Mouse (Mus musculus): ENCODE data around the gene St6galnac5. TPM values are rescaled to one million over a fixed set of nuclear protein-coding genes. Genes with fewer than 3 reads are reported as not detected.

Gene St6galnac5
- polyA plus RNA-seq, 1 experiment from 2014 or later: 0.51 TPM

DNA sequence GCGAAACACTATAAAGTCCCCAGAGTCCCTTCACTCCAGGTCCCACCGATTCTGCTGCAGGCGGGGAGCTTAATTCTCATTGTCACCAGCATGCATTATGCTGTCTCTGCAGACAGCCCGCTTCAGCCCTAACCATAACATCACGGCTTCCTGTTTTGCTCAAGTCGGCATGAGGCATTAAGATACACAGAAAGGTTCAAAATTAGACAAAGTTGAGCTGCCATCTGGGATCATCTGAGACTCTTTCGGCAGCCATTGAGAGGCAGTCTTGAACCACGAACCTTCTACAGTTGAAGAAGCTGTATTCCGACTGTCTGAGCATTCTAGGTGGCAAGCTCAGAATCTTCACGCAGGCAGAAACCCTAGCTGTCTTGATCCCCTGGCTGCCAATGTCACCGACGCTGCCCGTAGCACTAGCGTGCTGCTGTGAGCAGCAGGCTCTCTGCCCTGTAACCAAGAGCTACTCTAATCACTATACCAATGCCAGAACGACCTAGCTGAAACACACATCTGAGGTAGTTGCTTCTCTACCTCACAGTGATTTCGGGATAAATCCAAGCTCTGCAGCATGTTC is 12.2 kb downstream of the St6galnac5 start:
- Histone ChIP-seq H3K9me3 (ENCODE audit: low read depth, low read length) (no peaks in the 10 kb centered on the region), H3K9ac (no peak overlapping the region), H3K4me2 (no peak overlapping the region), H3K27me3 (ENCODE audit: insufficient read depth, low read length) (no peaks in the 10 kb centered on the region), H3K36me3 (ENCODE audit: insufficient read depth) (no peaks in the 10 kb centered on the region), H3K27ac (ENCODE audit: low read depth) (no peak overlapping the region), H3K4me3 (ENCODE audit: low read depth, low read length) (no peak overlapping the region), H3K4me1 (ENCODE audit: insufficient read depth) (no peaks in the 10 kb centered on the region)
- no peak for TF ChIP-seq CTCF (IDR thresholded peaks at IDR 0.05; ENCODE audit: low read depth)
- DNase-seq (peak; percentile 45), ATAC-seq (ENCODE audit: insufficient read depth) (no peak)
- WGBS: 58% methylated on average over 16 of the region's 16 CpGs

DNA sequence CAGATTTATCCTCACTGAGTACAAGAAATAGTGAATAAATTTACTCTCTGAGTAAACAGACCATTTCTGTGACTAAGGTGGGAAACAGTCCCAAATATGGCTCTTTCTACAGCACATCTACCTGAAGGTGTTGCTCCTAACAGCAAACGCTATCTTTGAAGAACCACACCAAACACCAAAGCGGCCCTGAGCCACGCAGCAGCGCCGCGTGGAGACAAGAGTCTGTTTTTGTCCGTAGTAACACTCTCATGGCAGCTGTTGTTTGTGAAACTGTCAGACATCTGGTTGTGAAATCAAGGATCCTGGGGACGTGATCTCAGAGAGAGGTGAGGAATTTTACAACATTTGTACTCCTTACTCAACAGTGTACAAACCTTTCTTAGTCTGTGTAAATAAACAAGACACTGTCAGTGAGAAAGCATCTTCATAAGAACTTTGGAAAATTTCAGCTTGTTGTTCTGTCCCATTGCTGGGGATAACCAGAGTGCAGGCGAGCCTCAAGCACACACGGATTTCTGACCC is 20.1 kb downstream of the St6galnac5 start:
- H3K27me3 ChIP-seq (ENCODE audit: insufficient read depth, low read length): no peaks in the 10 kb centered on the region
- no peak for ATAC-seq (ENCODE audit: insufficient read depth)
- no peak overlapping the region for H3K4me2 ChIP-seq
- H3K9ac ChIP-seq: no peak overlapping the region
- H3K4me1 ChIP-seq (ENCODE audit: insufficient read depth): no peaks in the 10 kb centered on the region
- no peaks in the 10 kb centered on the region for H3K36me3 ChIP-seq (ENCODE audit: insufficient read depth)
- no peak overlapping the region for H3K27ac ChIP-seq (ENCODE audit: low read depth)
- TF ChIP-seq CTCF (IDR thresholded peaks at IDR 0.05; ENCODE audit: low read depth): no peak
- WGBS: 35% methylated on average over 10 of the region's 10 CpGs
- DNase-seq: peak; percentile 17
- H3K4me3 ChIP-seq (ENCODE audit: low read depth, low read length): no peak overlapping the region
- H3K9me3 ChIP-seq (ENCODE audit: low read depth, low read length): no peaks in the 10 kb centered on the region

DNA sequence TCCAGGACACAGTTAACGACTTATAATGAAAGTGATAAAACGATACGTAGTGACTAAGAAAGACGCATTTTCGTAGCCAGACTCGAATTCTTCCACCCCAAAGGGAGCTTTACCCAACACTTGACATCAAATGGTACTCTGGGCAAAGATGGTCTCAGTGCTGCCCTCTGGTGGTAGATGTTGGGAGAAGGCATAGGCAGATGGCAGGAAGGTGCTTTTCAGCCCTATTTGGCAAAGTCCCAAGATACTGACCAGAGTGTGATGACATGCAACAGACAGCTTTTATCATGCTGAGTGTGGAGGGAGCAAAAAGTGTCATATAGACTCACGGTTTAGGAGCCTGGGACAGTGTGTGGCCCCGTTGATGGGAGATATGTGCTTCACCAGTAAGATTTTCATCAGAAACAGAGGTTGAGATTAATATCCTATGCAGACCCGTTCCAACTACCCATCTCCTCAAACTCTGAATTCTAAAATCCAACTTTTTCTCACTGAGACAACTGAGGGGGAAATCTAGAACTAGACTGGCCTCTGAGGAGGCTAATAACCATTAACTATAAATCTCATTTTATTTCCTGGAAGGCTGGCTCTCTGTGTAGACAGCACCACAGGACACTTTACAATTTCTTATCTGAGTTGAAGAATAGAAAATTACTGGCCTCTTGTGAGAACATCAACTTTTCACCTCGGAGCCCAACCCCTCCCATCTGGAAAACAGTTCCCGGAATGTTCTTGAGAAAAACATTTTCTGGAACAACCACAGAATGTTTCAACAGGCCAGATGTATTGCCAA is 23.5 kb downstream of the St6galnac5 start:
- H3K36me3 ChIP-seq (ENCODE audit: insufficient read depth): no peaks in the 10 kb centered on the region
- peak; percentile 77 for DNase-seq
- no peaks in the 10 kb centered on the region for H3K4me1 ChIP-seq (ENCODE audit: insufficient read depth)
- peak; percentile 85 for TF ChIP-seq CTCF (IDR thresholded peaks at IDR 0.05; ENCODE audit: low read depth)
- H3K9ac ChIP-seq: no peak overlapping the region
- ATAC-seq (ENCODE audit: insufficient read depth): peak; percentile 53; the same call in 1 of the 2 replicates
- WGBS: 48% methylated on average over 11 of the region's 11 CpGs
- H3K4me3 ChIP-seq (ENCODE audit: low read depth, low read length): no peak overlapping the region
- no peak overlapping the region for H3K27ac ChIP-seq (ENCODE audit: low read depth)
- H3K27me3 ChIP-seq (ENCODE audit: insufficient read depth, low read length): no peaks in the 10 kb centered on the region
- H3K4me2 ChIP-seq: no peak overlapping the region
- H3K9me3 ChIP-seq (ENCODE audit: low read depth, low read length): no peaks in the 10 kb centered on the region

DNA sequence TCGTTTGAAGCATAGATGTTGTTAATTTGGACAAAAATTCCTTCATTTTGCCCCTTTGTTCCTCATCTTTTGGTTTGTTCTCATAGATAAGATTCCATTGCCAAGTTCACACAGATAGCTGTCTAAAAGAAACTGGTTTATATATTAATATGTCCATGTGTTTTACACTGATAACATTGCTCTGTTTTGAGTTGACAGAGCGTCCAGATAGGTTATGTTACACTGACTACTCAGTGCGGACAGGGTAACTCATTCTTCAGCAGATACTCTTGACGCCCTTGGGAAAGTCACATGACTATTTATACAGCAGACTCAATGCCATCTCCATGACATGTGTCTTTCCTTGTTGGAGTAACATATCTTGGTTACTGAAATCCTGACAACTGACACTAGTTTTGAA is 25.3 kb downstream of the St6galnac5 start:
- TF ChIP-seq CTCF (IDR thresholded peaks at IDR 0.05; ENCODE audit: low read depth): no peak
- H3K9me3 ChIP-seq (ENCODE audit: low read depth, low read length): no peaks in the 10 kb centered on the region
- H3K4me2 ChIP-seq: no peak overlapping the region
- no peaks in the 10 kb centered on the region for H3K36me3 ChIP-seq (ENCODE audit: insufficient read depth)
- H3K9ac ChIP-seq: no peak overlapping the region
- H3K27ac ChIP-seq (ENCODE audit: low read depth): no peak overlapping the region
- H3K27me3 ChIP-seq (ENCODE audit: insufficient read depth, low read length): no peaks in the 10 kb centered on the region
- no peaks in the 10 kb centered on the region for H3K4me1 ChIP-seq (ENCODE audit: insufficient read depth)
- DNase-seq: no peak
- ATAC-seq (ENCODE audit: insufficient read depth): no peak
- H3K4me3 ChIP-seq (ENCODE audit: low read depth, low read length): no peak overlapping the region
- 68% methylated on average over 4 of the region's 4 CpGs for WGBS

DNA sequence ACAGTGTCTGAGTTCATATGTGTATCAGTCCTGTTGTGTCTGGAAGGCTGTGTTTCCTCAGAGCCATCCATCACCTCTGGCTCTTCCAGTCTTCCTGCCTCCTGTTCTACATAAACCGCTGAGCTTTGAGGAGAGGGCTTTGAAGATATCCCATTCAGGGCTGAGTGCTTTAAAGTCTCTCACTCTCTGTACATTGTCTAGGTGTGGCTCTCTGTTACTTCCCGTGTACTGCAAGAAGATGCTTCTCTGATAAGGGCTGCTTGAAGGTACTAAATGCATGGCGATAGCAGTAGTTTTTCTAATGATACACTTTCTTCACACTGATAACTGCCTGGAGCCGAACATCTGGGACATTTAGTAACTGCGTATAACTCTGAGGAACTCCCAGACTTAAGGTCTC is 26.0 kb downstream of the St6galnac5 start:
- H3K9ac ChIP-seq: no peak overlapping the region
- 48% methylated on average over 5 of the region's 5 CpGs for WGBS

DNA sequence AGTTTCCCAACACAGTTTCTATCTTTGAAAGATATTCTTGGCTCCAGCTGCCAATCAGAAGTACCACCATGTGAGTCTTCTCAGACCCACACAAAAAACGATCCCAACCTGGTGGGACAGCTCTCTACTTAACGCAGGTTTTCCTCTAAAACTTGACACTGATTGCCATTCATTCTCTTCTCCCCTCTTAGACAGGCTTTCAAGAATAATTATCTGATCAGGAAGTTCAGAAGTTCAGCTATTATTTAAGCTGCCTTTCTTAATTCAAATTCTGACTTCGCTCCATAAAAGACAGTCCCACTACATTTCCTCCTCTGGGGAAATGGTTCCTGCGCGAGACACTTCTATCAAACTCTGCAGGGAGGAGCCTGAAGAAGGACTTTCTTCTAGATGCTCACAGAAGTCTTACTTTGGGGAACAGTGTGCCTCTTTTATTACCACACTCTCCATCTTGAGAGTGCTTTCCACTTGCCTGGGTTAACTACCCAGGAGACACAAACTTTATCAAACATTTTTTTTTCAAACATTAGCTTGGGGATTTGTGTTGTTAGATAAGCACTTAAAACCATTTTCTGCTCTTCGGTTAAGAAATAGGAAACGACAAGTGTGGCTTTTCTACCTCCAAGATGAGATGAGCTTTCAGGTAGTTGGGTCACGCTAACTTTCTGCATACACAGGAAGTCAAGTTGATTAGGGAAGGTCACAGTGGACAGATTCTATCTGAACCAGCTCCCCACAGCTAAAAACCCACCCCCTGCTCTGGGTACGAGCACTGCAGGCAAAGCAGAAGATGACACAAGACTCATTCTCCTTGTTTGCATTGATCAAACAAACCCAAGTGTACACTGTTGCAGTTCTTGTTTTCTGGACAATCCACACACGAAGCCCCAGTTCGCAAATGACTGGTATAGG is 30.2 kb downstream of the St6galnac5 start:
- no peak overlapping the region for H3K4me3 ChIP-seq (ENCODE audit: low read depth, low read length)
- H3K27ac ChIP-seq (ENCODE audit: low read depth): no peak overlapping the region
- no peak for TF ChIP-seq CTCF (IDR thresholded peaks at IDR 0.05; ENCODE audit: low read depth)
- no peak overlapping the region for H3K9ac ChIP-seq
- no peak overlapping the region for H3K4me2 ChIP-seq
- DNase-seq: no peak
- ATAC-seq (ENCODE audit: insufficient read depth): no peak
- WGBS: 58% methylated on average over 11 of the region's 11 CpGs
- H3K36me3 ChIP-seq (ENCODE audit: insufficient read depth): no peaks in the 10 kb centered on the region
- H3K4me1 ChIP-seq (ENCODE audit: insufficient read depth): no peaks in the 10 kb centered on the region
- no peaks in the 10 kb centered on the region for H3K9me3 ChIP-seq (ENCODE audit: low read depth, low read length)
- H3K27me3 ChIP-seq (ENCODE audit: insufficient read depth, low read length): no peaks in the 10 kb centered on the region

More for the DNA sequence above, 26.0 kb downstream of the St6galnac5 start:
- H3K9me3 ChIP-seq (ENCODE audit: low read depth, low read length): no peaks in the 10 kb centered on the region
- H3K27ac ChIP-seq (ENCODE audit: low read depth): no peak overlapping the region
- H3K4me1 ChIP-seq (ENCODE audit: insufficient read depth): no peaks in the 10 kb centered on the region
- H3K4me2 ChIP-seq: no peak overlapping the region
- no peak for ATAC-seq (ENCODE audit: insufficient read depth)
- no peak for TF ChIP-seq CTCF (IDR thresholded peaks at IDR 0.05; ENCODE audit: low read depth)
- no peaks in the 10 kb centered on the region for H3K27me3 ChIP-seq (ENCODE audit: insufficient read depth, low read length)
- H3K4me3 ChIP-seq (ENCODE audit: low read depth, low read length): no peak overlapping the region
- H3K36me3 ChIP-seq (ENCODE audit: insufficient read depth): no peaks in the 10 kb centered on the region
- DNase-seq: no peak
